In genomic region chr11:84073816-84074764, GRCm38 (mm10) we compare ENCODE assay signal across 14 mouse cellular contexts. TPM values are rescaled to one million over a fixed set of nuclear protein-coding genes. Genes with fewer than 3 reads are reported as not detected.
DNase-seq lines count a peak whose midpoint lies in the region; ATAC-seq lines count a peak whose summit lies in the region.
"Had no signal": no experiment of that assay in that cellular context is flagged by ENCODE, and none has a peak within 500 bp of the region (broad histone marks: within the 10 kb centered on the region; RNA-seq: fewer than 3 reads in every experiment).

No protein-coding gene starts in this region.

- peaks cover 10% of the 10 kb centered on the region for H3K4me1 ChIP-seq in forebrain, embryonic 15.5 days
- no peaks in the 10 kb centered on the region for H3K4me1 ChIP-seq in forebrain, embryonic 14.5 days (ENCODE audit: control insufficient read depth, insufficient read depth, low read length)
- H3K4me1 ChIP-seq: hindbrain, embryonic 12.5 days; neural tube, embryonic 13.5 days had no signal

- no peaks in the 10 kb centered on the region for H3K9me3 ChIP-seq in forebrain, embryonic 15.5 days
- no peaks in the 10 kb centered on the region for H3K9me3 ChIP-seq in forebrain, embryonic 14.5 days (replicated peaks; ENCODE audit: control insufficient read depth, low read length)
- H3K9me3 ChIP-seq: embryonic facial prominence, embryonic 12.5 days; hindbrain, embryonic 12.5 days; megakaryocyte, embryonic 14.5 days; neural tube, embryonic 13.5 days had no signal

- 64% methylated on average over 7 of the region's 7 CpGs for WGBS in forebrain, embryonic 15.5 days
- WGBS in forebrain, embryonic 14.5 days: 72% methylated on average over 7 of the region's 7 CpGs

- no peak for DNase-seq in frontal cortex, postnatal 10 days (ENCODE audit: low spot score in 2 of 2)
- peak; percentile 56 for DNase-seq in 3134 (ENCODE audit: extremely low read depth, insufficient read length, low spot score)
- DNase-seq in kidney, adult 9 months: peak; percentile 80
- DNase-seq in lung, postnatal 10 days: peak; percentile 62
- no peak for DNase-seq in urinary bladder, adult 2 months (ENCODE audit: low spot score)
- DNase-seq in forebrain, embryonic 14.5 days (ENCODE audit: low spot score): no peak
- DNase-seq: gastrocnemius, postnatal 10 days had no signal

- ATAC-seq in frontal cortex, adult (ENCODE audit: low TSS enrichment): peak; percentile 32
- ATAC-seq in forebrain, embryonic 15.5 days (replicated peaks): no peak
- no peak for ATAC-seq in forebrain, embryonic 14.5 days

- no peak overlapping the region for H3K4me2 ChIP-seq in forebrain, embryonic 15.5 days (replicated peaks)
- no peak overlapping the region for H3K4me2 ChIP-seq in forebrain, embryonic 14.5 days (ENCODE audit: low read length)
- H3K4me2 ChIP-seq: hindbrain, embryonic 12.5 days; neural tube, embryonic 13.5 days had no signal

- no peaks in the 10 kb centered on the region for H3K27me3 ChIP-seq in forebrain, embryonic 15.5 days
- peaks cover 8% of the 10 kb centered on the region; the same call in 1 of the 2 replicates for H3K27me3 ChIP-seq in forebrain, embryonic 14.5 days (replicated peaks; ENCODE audit: control insufficient read depth, insufficient read depth, low read length)
- H3K27me3 ChIP-seq: Patski had no signal

- H3K27ac ChIP-seq in forebrain, embryonic 15.5 days (replicated peaks): no peak overlapping the region
- no peak overlapping the region for H3K27ac ChIP-seq in forebrain, embryonic 14.5 days (ENCODE audit: low read depth, low read length)
- H3K27ac ChIP-seq: hindbrain, embryonic 12.5 days; neural tube, embryonic 13.5 days had no signal

- H3K4me3 ChIP-seq in forebrain, embryonic 15.5 days: no peak overlapping the region
- H3K4me3 ChIP-seq in forebrain, embryonic 14.5 days (ENCODE audit: low read depth, low read length): no peak overlapping the region
- H3K4me3 ChIP-seq: embryonic facial prominence, embryonic 12.5 days; hindbrain, embryonic 12.5 days; megakaryocyte, embryonic 14.5 days; neural tube, embryonic 13.5 days had no signal

- no peak overlapping the region for H3K9ac ChIP-seq in forebrain, embryonic 15.5 days (replicated peaks)
- H3K9ac ChIP-seq in forebrain, embryonic 14.5 days (ENCODE audit: low read length): no peak overlapping the region
- H3K9ac ChIP-seq: embryonic facial prominence, embryonic 12.5 days; hindbrain, embryonic 12.5 days; neural tube, embryonic 13.5 days had no signal

- H3K36me3 ChIP-seq in forebrain, embryonic 15.5 days: peaks cover 9% of the 10 kb centered on the region; the same call in 1 of the 2 replicates
- H3K36me3 ChIP-seq in forebrain, embryonic 14.5 days (ENCODE audit: control insufficient read depth, insufficient read depth, low read length): peaks cover 8% of the 10 kb centered on the region; the same call in 1 of the 2 replicates

RNA-seq across cellular contexts. Expression of gene Dusp14, which starts 5.0 kb away (rescaled TPM):
- polyA plus RNA-seq in urinary bladder, adult 2 months (2012; rRNA removed): 9.1 and 11.7 TPM in 2 replicates
- 31.7 and 33.2 TPM in 2 replicates for polyA plus RNA-seq in forebrain, embryonic 15.5 days (2015; fragmentation: Nextera tagmentation; extraction: Ambion mirVana)
- 33.3 and 45.7 TPM in 2 replicates for polyA plus RNA-seq in forebrain, embryonic 14.5 days (2014; fragmentation: Nextera tagmentation; extraction: Ambion mirVana)

RNA-seq across cellular contexts. Expression of gene Tada2a, which starts 55.3 kb away (rescaled TPM):
- polyA plus RNA-seq in urinary bladder, adult 2 months (2012; rRNA removed): 28.1 and 29.1 TPM in 2 replicates
- polyA plus RNA-seq in forebrain, embryonic 15.5 days (2015; fragmentation: Nextera tagmentation; extraction: Ambion mirVana): 37.5 and 38.4 TPM in 2 replicates
- polyA plus RNA-seq in forebrain, embryonic 14.5 days (2014; fragmentation: Nextera tagmentation; extraction: Ambion mirVana): 34.1 and 35.1 TPM in 2 replicates

RNA-seq across cellular contexts. Expression of gene Acaca, which starts 55.4 kb away (rescaled TPM):
- polyA plus RNA-seq in urinary bladder, adult 2 months (2012; rRNA removed): 17.6 and 18.8 TPM in 2 replicates
- polyA plus RNA-seq in forebrain, embryonic 15.5 days (2015; fragmentation: Nextera tagmentation; extraction: Ambion mirVana): 26.4 and 27.5 TPM in 2 replicates
- 24.3 and 32.1 TPM in 2 replicates for polyA plus RNA-seq in forebrain, embryonic 14.5 days (2014; fragmentation: Nextera tagmentation; extraction: Ambion mirVana)

Comparison
In these comparisons a context has a peak if more than half of its experiments do, and no peak if none do; other contexts are left out.
1. DNase-seq: peak in 3134 (single experiment), kidney, adult 9 months (single experiment) and lung, postnatal 10 days (single experiment); none in frontal cortex, postnatal 10 days (0 of 2), urinary bladder, adult 2 months (single experiment) and forebrain, embryonic 14.5 days (single experiment).